Mouse (Mus musculus): ENCODE measurements at regions not wholly inside any gene's neighbourhood (a gene's known extent, or its start where the extent isn't known, plus 50 kb on each side); places are given as distances from the start of the nearest gene placed in this dataset.
"Not testable (repeated sequence)": the region's sequence is repeated elsewhere in the genome, so short reads cannot be mapped to it uniquely, and the experiment has no call there.

DNA sequence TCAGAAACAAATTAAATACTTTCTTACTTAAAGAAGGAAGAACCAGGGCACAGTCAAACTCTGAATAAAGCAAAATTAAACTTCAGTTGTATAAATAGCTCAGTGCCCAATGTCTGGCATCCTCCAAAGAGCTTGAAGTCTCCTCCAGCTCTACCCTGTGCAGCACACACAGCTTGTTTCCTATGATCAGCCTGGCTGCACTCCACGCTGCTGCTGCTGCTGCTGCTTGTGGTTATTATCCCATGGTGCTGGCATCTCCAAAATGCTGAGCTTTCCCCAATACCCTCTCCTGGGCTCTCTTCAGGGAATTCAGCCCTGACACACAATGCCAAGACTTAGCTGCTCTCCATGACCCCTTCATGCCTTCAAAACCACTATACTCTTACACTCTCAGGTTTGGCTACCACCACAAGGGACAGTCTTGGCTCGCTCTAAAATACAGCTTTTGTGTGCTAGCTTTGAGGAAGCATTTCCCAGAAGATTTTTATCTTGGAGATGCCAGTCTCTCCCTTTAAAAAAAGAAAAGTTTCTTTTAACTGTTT, 121.0 kb downstream of the Rab10 start:
- DNase-seq (ENCODE audit: extremely low spot score): not testable (repeated sequence)

DNA sequence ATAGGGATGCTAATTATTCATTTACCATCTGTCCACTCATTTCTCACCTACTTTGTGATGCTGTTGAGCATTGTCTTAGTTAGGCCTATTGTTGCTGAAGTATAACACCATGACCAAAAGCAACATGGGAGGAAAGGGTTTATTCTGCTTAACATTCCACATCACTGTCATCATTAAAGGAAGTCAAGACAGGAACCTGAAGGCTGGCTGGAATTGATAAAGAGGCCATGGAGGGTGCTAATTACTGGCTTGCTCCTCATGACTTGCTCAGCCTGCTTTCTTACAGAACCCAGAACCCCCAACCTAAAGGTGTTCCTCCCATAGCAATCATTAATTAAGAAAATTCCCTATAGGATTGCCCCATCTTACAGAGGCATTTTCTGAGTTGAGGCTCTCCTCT, 121.6 kb downstream of the Rab10 start:
- DNase-seq (ENCODE audit: extremely low spot score): no peak

DNA sequence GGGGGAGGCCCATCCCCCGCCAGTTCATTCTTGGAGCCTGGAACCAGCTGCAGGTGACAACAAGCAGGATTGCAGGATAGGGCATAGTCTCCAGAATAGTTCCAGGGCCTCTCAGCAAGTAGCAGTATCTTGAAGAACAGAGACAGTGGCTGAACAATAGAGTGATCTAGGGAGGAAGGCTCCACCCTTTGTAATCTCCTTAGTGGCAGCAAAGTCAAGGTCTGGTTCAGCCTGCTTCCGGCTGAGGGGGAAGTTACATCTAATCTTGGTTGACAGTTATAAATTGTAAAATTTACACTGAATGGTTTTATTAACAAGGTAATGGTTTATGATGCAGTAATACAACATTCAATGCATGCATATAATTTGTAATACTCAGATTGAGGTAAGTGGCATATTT, 136.4 kb downstream of the Rab10 start:
- no peak for DNase-seq (ENCODE audit: extremely low spot score)

DNA sequence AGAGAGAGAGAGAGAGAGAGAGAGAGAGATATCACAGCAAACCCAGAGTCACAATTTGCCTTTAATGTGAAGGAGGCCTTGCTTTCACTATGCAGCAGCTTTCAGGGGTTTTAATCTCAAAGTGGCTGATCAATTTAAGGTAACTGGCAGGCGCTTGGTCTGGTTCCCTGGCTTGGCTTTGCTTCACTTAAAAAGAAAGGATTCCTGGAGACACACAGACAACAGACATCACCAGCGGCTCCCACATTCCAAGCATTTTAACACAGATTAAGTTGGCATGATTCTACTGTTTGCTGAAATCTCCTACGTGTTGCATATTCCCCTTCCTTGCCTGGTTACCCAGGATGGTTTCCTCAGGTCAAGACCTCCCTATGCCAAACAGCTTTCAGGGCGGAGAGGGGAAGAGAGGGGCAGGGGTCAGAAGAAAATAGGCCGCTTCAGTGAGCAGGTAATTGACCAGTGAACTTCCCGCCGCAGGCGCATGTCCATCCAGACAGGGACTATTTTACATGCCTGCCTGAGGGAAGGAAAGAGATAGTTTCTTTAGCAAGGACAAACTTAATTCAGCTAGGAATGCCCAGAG, 140.0 kb downstream of the Rab10 start:
- DNase-seq (ENCODE audit: extremely low spot score): peak; percentile 5

DNA sequence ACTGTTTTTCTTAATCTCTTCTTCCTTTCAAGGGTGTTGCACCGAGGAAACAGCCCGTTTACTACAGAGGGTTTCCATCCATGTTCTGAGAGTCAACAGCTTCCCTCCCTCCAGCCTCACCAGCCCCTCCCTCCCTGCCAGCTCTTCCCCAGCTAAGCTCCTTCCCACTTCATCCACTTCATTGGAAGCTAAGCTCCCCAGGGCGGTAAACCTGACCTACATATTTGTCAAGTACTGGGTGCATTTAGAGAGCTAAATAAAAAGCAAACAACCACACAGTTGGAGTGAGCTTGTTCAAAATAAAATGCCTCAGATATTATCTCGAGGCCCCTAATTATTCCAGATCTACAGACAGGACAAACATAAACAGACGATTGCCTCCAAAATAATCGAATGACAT, 148.1 kb downstream of the Rab10 start:
- DNase-seq (ENCODE audit: extremely low spot score): not testable (repeated sequence)

DNA sequence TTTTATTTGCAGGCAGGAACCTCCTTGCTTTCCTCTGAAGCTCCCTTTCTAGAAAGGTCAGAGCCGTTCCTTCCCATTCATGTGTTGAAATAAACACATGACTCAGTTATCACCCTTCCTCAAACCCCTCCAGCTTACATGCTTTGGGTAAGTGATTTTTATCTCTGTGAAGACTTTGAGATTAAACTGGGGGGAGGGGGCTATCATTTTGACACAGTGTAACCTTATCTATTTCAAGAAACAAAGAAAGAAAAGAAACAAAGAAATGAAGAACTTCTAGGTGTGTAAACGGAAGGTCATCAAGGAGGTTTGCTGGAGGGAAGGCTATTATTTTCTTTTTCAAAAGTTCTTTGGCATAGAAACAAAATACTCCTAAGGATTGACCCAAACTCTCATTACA, 151.0 kb downstream of the Rab10 start:
- DNase-seq (ENCODE audit: extremely low spot score): not testable (repeated sequence)

DNA sequence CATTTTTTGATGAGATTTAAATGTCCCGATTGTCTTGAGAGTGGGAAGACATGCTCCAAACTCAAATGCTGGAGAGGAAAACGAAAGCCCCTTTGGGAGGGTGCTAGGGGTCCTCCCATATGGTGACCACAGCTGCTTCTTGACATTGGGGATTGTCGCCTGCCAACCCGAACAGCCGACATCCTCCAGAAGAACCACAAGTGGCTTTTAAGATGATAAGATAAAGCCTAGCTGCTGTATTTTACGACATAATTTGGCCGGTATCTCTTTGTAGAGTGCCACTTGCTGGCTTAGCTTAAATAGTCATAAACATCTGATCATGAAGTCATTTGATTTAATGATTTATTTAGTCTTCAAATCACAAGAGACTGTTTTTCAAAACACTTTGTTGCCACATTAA, 156.1 kb downstream of the Rab10 start:
- not testable (repeated sequence) for DNase-seq (ENCODE audit: extremely low spot score)

DNA sequence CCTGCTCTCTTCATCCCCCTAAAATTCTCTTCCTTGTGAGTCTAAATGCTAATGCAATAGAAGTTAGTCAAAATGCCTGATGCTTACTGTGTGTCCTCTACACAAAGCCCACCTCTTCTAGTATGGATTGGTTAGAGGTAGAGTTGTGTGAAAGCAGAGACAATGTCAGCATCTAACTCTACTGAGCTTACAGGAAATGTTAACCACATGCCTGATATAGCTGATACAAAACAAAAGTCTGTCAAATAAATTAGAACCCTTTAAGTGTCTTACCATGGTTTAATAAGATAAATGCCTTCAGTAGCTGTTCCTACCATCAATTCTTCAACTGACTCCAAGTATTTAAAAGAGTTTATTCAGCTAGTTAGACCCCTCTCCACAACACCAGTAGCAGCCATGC, 177.2 kb downstream of the Rab10 start:
- not testable (repeated sequence) for DNase-seq (ENCODE audit: extremely low spot score)

DNA sequence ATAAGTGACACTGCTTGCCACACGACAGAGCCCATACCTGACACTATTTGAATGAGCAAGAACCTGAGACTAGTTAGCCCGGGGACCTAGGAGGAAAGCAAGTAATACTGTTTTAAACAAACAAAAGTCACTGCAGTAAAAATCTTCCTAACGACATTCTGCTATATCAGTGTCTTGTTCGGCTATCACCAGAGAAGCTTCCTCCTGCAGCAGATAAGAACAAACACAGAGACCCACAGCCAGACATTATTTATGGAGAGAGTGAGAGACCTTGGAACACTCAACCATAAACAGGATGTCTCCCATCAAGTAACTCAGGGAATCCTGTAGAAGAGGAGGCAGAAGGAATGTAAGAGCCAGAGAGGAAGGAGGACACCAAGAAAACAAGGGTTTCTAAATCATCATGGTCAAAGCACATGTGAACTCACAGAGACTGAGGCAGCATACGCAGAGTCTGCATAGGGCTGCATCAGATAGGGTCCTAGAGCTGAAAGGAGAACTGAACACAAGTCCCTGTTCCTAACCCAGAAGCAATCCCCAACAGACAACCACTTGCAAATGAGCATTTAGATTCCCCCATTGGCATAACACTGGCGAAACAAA, 178.5 kb downstream of the Rab10 start:
- DNase-seq (ENCODE audit: extremely low spot score): not testable (repeated sequence)

DNA sequence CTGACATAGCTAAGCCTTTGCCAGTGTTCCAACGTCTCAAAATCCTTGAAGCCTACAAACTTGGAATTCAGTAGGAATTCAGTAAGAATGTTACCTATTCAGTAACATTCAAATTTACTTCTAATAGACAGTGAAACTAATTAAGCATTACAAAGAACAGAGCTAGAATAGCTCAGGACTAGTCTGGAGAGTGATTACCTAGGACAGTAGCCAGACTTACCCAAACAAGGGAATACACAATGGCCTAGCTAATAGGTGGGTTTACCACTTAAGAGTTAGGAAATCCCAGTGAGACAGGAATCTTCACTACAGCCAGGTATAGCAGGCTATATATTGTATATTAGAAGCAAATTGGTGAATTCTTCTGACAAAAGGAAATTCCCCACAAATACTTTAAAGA, 182.4 kb downstream of the Rab10 start:
- not testable (repeated sequence) for DNase-seq (ENCODE audit: extremely low spot score)

DNA sequence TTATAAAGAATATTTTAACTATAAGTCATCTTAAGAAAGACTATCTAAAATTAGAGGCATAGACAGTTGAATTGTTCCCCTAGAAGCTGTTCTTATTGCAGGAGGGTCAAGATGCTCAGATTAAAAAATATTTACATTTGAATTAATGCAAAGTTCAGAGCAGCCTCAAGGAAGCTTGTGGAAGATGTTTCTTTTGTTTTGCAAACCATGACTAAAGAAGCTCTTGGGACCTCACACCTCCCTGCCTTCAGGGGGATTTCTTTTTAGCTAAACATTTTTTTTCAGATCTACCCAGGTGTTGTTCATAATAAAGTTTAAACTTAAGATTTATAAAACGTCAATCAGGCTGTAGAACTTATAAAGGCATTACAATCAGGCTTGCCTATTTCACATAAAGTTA, 185.7 kb downstream of the Rab10 start:
- DNase-seq (ENCODE audit: extremely low spot score): no peak

DNA sequence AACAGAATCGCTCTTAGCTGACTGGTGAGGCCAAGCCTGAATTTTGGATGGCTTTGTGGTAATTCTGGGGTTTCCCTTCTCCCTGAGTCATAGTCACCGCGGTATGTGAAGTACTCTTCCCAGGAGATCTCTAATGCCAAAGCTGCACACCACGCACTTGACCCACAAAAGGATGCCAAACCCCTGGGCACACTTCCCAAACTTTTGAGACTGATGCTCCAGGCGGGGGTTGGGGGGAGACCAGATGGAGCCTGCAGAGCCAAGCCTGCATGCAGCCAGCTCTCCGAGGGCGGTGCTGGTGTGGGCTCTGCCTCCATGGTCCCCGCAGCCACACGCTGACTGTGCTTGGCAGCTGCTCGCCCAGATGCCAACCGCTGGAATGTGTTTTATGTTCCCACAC, 199.2 kb downstream of the Rab10 start:
- DNase-seq (ENCODE audit: extremely low spot score): not testable (repeated sequence)

DNA sequence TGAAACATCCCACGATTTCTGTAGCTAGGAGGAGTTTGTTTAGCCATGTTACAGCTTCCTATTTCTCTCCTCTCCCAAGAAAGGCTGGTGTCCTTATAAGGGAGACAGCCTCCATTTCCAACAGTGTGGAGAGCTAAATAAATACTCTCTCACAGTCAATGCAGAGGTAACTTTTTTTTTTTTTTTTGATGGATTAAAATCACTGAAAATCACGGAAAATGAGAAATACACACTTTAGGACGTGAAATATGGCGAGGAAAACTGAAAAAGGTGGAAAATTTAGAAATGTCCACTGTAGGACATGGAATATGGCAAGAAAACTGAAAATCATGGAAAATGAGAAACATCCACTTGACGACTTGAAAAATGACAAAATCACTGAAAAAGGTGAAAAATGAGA, 200.1 kb downstream of the Rab10 start:
- peak; percentile 2 for DNase-seq (ENCODE audit: extremely low spot score)

DNA sequence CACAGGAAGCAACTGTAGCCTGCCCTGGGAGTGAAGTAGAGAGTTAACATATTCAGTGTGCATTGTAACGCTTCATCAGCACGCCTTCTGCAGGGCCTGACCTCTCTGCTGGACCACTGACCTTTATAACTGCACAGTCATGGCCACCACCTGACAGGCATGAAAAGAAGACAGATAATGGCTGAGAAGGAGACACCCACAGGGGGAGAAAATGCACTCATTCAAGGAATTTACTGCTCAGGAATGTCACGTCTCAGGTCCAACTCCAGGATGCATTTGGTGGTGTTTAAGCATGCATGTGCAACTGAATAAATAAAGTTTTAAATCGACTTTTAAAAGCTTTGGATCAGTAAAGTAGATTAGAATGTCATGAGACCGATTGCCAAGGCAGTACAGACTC, 207.8 kb downstream of the Rab10 start:
- DNase-seq (ENCODE audit: extremely low spot score): not testable (repeated sequence)

DNA sequence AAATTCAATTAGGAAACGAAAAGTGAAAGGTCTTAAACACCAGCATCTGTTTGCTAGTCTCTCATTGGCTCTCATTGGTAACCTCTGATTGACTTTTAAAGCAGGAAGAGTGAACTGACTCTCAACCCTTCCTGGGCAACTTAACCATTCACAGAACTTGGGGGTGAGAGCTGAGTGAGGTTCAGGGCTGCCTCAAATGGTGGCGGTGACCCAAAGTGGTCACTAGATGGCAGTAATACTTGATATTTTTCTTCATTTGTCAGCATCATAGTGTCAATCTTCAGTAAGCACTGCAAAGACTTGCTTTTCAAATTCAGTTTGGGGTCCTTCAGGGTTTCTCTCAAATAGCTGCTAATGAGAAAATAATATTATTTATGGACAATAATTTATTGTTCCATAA, 211.6 kb downstream of the Rab10 start:
- not testable (repeated sequence) for DNase-seq (ENCODE audit: extremely low spot score)

DNA sequence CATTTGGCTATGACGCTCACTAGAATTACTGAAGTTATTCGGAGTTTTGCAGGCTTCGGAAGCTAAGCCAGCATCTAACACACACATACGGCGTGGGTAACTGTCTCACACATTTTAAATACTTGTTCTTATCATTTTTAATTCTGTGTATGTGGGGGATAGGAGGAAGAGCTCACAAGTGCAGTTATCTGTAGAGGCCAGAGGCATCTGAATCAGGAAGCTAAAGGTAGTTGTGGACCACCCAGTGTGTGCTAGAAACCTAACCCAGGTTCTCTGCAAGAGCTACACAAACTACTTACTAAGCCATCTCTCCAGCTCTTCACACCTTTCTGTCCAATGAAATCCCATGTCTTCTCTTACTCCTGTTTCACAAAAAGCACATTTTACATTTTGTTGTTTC, 215.3 kb downstream of the Rab10 start:
- DNase-seq (ENCODE audit: extremely low spot score): no peak

DNA sequence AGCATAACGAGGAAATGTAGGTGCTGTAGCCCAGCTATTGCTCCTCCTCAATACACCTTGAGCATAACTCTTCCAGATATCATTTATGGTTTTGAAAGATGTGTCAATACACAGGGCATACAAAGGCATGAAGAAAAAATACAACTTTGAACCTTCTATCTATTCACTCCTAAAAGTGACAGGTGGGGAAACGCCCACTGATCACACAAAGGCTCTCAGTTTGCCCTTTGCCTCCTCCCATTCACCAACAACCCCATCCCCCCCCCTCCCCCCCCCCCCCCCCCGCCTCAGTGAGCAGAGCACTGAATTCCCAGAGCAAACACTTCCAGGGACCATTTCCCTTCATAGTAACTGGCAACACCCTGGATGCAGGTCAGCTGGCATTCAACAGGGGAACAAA, 216.8 kb downstream of the Rab10 start:
- DNase-seq (ENCODE audit: extremely low spot score): not testable (repeated sequence)

DNA sequence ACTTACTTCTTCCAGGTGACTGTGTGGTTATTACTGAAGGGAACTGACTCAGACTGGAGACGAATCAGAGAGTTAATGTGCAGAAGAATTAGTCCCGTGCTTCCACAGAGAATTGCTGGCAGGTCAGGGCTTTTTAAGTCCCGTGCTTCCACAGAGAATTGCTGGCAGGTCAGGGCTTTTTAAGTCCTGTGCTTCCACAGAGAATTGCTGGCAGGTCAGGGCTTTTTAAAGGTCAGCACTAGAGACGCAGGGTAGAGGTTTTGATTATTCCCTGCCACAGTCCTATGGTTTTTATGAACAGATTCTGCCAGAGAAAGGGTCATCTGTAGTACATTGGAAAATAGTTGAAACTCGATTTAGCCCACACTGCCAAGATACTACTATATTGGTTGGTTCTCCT, 260.2 kb downstream of the Rab10 start:
- DNase-seq (ENCODE audit: extremely low spot score): not testable (repeated sequence)

DNA sequence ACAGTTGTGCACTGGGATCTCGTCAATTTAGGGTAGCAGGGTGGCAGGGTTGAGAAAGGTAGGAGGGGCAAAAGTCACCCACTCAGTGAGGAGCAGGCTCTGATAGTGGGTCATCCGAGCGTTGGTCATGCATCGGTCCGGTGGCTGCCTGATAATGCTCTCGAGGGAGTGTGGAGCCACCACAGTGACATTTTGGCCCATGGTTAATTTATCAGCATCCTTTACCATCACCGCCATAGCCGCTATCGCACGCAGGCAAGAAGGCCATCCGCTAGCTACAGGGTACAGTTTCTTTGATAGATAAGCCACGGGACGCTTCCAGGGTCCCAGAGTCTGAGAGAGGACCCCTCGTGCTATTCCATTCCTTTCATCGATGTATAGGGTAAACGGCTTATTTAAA, 291.3 kb downstream of the Rab10 start:
- DNase-seq (ENCODE audit: extremely low spot score): not testable (repeated sequence)

DNA sequence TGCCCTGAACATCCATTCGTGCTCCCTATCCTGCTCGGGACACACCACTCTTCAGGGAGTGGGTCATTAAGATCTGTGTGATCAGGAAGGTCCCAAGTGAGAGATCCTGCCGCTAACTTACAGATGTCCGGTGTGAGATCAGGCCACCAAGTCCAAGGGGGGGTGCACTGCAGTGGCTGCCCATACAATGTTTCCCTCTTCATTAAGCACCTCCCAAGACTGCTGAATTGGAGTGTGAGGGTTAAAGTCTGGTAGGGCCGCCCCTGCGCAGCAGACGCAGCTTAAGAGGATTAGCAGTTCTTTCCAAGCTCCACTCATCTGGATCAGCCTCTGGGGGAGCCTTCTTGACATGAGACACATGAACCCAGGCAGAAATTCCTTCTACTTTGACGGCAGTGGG, 293.0 kb downstream of the Rab10 start:
- DNase-seq (ENCODE audit: extremely low spot score): not testable (repeated sequence)

Measured in embryo, embryonic 9.5 days (tissue).